Mouse (Mus musculus) lung, adult 2 months (tissue): Measurements from ENCODE around the gene Nelfe. TPM values are rescaled to one million over a fixed set of nuclear protein-coding genes. Genes with fewer than 3 reads are reported as not detected.
"Not testable (repeated sequence)": the region's sequence is repeated elsewhere in the genome, so short reads cannot be mapped to it uniquely, and the experiment has no call there.

Experiments
- DNase-seq: peaks from one replicate; pipeline ENCODE4 v3.0.0; 2022
- H3K4me1 ChIP-seq: fragments of 200-500 bp; 2 replicates; pipeline ENCODE4 v1.6.1; 2011; ENCODE audit warnings: low read length; ENCODE audit not compliant: control insufficient read depth, insufficient read depth
- H3K4me3 ChIP-seq: fragments of 200-500 bp; replicated peaks from 2 replicates; pipeline ENCODE3; 2011; ENCODE audit warnings: low read depth, mild to moderate bottlenecking, control low read depth, low read length; ENCODE audit errors: extremely low read depth
- CTCF ChIP-seq: fragments of 200-500 bp; IDR thresholded peaks from 2 replicates; pipeline ENCODE4 v1.5.1; 2011; ENCODE audit warnings: mild to moderate bottlenecking, low read length, control low read depth; ENCODE audit not compliant: insufficient read depth
- POLR2A ChIP-seq: fragments of 200-500 bp; IDR thresholded peaks from 2 replicates; pipeline ENCODE4 v1.6.1; 2011; ENCODE audit warnings: low read depth, mild to moderate bottlenecking, control low read depth, low read length, borderline replicate concordance; ENCODE audit errors: extremely low read depth
- WGBS: fragments of 180-500 bp; shearing (Covaris S2); methylation state at CpG from one replicate; pipeline ENCODE4 v1.1.7; 2018; 5-methylcytosine and 5-hydroxymethylcytosine counted together
- polyA plus RNA-seq: library from polyadenylated mRNA; depleted of rRNA; stranded (reverse); fragments of >200 nt; gene quantifications from 2 replicates; pipeline ENCODE4 v1.2.3, GENCODE M21; 2012

Gene Nelfe
- polyA plus RNA-seq, 1 experiment: 23.2 TPM

GRCm38 (mm10) chr17:34811275-34811674, 38.9 kb upstream of the Nelfe start:
- WGBS: 69% methylated on average over 15 of the region's 15 CpGs
- Histone ChIP-seq H3K4me3 (no peak overlapping the region), H3K4me1 (no peaks in the 10 kb centered on the region)
- DNase-seq: no peak
- TF ChIP-seq CTCF: no peak
- TF ChIP-seq POLR2A: no peak

GRCm38 (mm10) chr17:34813747-34814146, 36.4 kb upstream of the Nelfe start:
- WGBS: 61% methylated on average over 12 of the region's 12 CpGs

DNA sequence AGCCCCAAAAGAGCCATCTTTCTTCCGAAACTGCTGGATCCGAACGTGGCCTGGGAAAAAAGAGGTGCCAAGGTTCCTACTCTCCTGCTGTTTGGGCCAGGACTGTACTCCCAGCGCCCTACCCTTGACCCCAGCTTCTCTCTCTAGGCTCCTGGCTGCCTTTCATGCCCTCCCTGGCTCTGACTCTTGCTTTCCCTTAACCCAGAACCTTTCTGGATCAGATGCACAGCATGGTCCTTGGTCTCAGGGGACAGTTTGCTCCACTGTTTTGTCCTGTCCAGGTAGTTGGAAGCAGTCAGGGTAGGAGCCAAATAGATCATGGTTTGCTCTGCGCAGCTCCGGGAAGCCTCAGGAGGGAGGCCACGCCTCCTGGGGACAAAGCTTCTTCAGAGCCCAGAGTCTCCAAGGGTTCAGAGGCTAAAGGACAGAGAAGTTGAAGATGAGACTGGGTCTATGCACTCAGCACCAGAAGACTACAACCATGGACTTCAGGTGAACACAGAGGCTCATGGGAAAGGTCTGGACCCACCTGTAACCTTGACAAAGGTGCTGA, 35.3 kb upstream of the Nelfe start:
- WGBS: 73% methylated on average over 7 of the region's 7 CpGs
- Histone ChIP-seq H3K4me3 (no peak overlapping the region), H3K4me1 (no peaks in the 10 kb centered on the region)
- DNase-seq: no peak
- TF ChIP-seq POLR2A (no peak), CTCF (no peak)

More at GRCm38 (mm10) chr17:34813747-34814146, 36.4 kb upstream of the Nelfe start:
- TF ChIP-seq CTCF: peak; percentile 61
- DNase-seq: peak; percentile 37
- H3K4me3 ChIP-seq, H3K4me1 ChIP-seq: not testable (repeated sequence)

DNA sequence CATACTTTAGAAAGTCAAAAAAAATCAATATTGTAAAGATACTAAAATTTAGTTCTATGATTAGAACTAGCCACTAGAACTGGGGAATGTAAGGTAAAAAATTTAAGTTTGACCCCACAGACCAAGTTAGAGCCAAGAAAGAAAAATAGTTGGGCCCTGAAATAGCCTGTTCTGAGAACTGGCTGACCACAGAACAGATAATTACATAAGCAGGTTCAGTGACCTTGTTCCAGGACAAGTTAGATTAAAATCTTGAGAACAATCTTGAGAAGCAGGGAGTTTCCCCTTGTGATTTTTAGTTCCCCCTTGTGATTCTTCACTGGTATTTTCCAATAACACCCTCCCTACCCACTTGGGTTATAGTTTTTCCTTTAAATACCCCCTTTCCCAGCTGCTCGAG, 19.4 kb upstream of the Nelfe start:
- not testable (repeated sequence) for DNase-seq, H3K4me3 ChIP-seq, H3K4me1 ChIP-seq
- WGBS: 97% methylated on average over 1 of the region's 1 CpGs

DNA sequence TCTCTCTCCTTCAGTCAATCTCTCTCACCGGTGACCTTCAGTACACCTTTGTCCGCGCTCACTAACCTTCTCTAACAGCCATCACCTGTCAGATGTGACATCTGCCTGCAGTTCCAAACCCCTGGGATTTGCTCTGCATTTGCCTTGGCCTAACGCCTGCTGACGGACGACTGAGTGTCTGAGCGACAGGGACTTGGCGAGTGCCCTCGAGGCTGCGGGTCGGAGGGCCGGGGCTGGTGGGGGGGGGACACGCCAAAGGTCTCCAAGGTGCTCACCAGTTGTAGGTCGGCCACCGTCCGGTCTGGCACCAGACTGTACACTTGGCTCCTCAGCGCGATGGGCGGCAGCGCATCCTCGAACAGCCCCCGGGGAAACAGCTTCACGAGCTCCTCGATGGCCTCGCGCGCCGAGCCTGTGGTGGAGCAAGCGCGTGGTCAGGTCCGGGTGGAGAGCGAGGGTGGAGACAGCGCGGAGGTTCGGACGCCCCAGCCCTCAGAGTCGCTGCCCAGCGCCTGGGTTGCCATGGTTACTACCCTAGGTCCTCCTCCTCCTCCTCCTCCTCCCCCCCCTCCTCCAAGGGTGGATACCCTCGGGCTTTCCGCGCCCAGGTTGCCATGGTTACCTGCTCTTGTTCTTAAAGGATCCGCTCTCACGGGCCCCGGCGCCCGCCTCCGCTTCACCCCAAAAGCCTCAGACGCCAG, 13.9 kb upstream of the Nelfe start:
- WGBS: 4% methylated on average over 48 of the region's 48 CpGs
- no peak for DNase-seq
- TF ChIP-seq POLR2A (no peak), CTCF (no peak)
- Histone ChIP-seq H3K4me1 (peaks cover 11% of the 10 kb centered on the region), H3K4me3 (peak overlapping the region; percentile 83)

DNA sequence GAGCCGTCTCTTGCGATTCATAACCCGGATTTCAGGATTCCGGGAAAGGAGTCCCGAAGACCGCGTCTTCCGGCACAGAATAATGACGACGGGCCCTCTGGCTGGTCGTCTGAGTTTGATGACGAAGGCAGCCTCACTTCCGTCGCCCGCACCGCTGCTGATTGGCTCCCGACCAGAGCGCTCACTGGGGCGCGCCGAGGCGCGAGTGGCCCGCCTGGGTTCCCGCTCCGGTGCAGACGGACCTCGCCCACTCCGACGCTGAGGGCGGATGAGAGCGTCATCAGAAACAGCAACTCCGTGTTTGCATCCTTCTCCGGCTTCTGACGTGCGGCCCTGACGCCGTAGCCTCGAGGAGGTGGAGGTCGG, 13.4 kb upstream of the Nelfe start, which contains the start of the genes Stk19 and Dxo:
TSS of gene Stk19 (minus strand) at position 90 of the 366 bp plus-strand sequence.
TSS of gene Dxo (plus strand) at position 164 of the 366 bp plus-strand sequence.
- WGBS: under 1% methylated on average over 40 of the region's 40 CpGs
- peak; percentile 97 for DNase-seq
- peak; percentile 88 for TF ChIP-seq POLR2A
- TF ChIP-seq CTCF: no peak
- H3K4me3 ChIP-seq: peak within 1 kb of the TSS; percentile 92
- H3K4me1 ChIP-seq: peaks cover 11% of the 10 kb centered on the region

- TF ChIP-seq CTCF (no peak), POLR2A (no peak)
- 37% methylated on average over 43 of the region's 43 CpGs for WGBS
- H3K4me3 ChIP-seq: peak overlapping the region; percentile 92
- peaks cover 11% of the 10 kb centered on the region for H3K4me1 ChIP-seq
- DNase-seq: no peak
Measured at GRCm38 (mm10) chr17:34837464-34838324, 12.5 kb upstream of the Nelfe start.

GRCm38 (mm10) chr17:34838785-34839184, 11.4 kb upstream of the Nelfe start:
- H3K4me1 ChIP-seq: peaks cover 11% of the 10 kb centered on the region
- no peak for DNase-seq
- WGBS: 86% methylated on average over 7 of the region's 7 CpGs
- no peak for TF ChIP-seq POLR2A
- no peak for TF ChIP-seq CTCF
- no peak overlapping the region for H3K4me3 ChIP-seq

DNA sequence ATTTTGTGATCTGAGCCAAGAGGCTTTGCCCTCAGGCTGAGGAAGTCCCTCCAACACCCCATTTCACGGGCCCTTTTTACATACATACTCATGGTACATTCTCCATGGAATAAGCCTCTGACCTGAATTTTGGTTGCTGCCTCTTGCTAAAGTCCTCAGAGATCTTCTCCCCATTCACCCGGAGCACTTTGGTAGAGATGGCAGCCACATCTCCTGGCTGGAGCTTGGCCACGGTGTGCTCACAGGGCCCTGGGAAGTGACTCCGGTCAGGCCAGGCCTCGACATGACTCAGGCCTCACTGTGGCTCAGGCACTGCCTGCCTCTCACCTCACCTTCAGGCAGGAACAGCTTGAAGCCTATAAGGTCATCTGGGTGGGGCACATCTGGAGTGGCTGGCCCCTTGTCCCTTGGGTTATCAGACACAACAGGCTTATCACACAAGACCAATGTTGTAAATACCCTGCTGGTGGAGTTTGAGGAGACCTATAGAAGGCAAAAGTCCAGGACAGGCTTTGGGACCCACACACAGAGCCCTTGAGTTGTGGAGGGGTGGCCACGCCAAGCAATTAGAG, 9.4 kb upstream of the Nelfe start:
- no peak overlapping the region for H3K4me3 ChIP-seq
- TF ChIP-seq CTCF: no peak
- no peak for TF ChIP-seq POLR2A
- no peak for DNase-seq
- H3K4me1 ChIP-seq: peaks cover 8% of the 10 kb centered on the region
- 78% methylated on average over 6 of the region's 6 CpGs for WGBS
